Mouse (Mus musculus) left cerebral cortex, postnatal 25 days (tissue): Measurements from ENCODE around the gene BC061212. TPM values are rescaled to one million over a fixed set of nuclear protein-coding genes. Genes with fewer than 3 reads are reported as not detected.
"Not testable (repeated sequence)": the region's sequence is repeated elsewhere in the genome, so short reads cannot be mapped to it uniquely, and the experiment has no call there.

Experiments
- DNase-seq, 2 experiments: peaks; one replicate each; pipeline ENCODE4 v3.0.0; 2022; ENCODE audit warnings: low spot score in 2 of 2, mixed read lengths in 1 of 2
- intact Hi-C: fragments of 180-260 bp; cut with DNase I; formaldehyde crosslinking; loops from one replicate; pipeline ENCODE4 v1.15.1; 2025
- total RNA-seq, 2 experiments: library from RNA; stranded (reverse); gene quantifications; 2 replicates each; pipeline ENCODE4 v1.2.3; 2021

BC061212 gene
- not detected for total RNA-seq

GRCm38 (mm10) chr5:94070445-94070844 is at the start of gene BC061212:
Gene BC061212, minus strand, starts transcription at chr5:94070545.
- DNase-seq, intact Hi-C loops: not testable (repeated sequence)

GRCm38 (mm10) chr5:94076085-94076484 is 5.7 kb upstream of the BC061212 start, which contains the start of gene Gm6351:
Gene Gm6351, plus strand, starts transcription at chr5:94076385.
- DNase-seq, intact Hi-C loops: not testable (repeated sequence)

Other genes starting within 250 kb of the BC061212 start
- not detected for gene Gm7792, start 226.8 kb downstream of the BC061212 start, total RNA-seq
- gene Gm16429, start 141.5 kb downstream of the BC061212 start, total RNA-seq: not detected
- not detected for gene Gm6351, start 5.8 kb upstream of the BC061212 start, total RNA-seq
- not detected for gene Gm3106, start 147.5 kb upstream of the BC061212 start, total RNA-seq
- gene A430089I19Rik, start 236.3 kb upstream of the BC061212 start, total RNA-seq: not detected
- gene Gm6502, start 243.9 kb upstream of the BC061212 start, total RNA-seq: not detected